Mouse (Mus musculus): ENCODE measurements around the gene Rapsn. TPM values are rescaled to one million over a fixed set of nuclear protein-coding genes. Genes with fewer than 3 reads are reported as not detected.

Rapsn gene
- polyA plus RNA-seq, 2 experiments = 0.55 to 1.1 TPM

- Histone ChIP-seq H3K4me1 (replicated peaks; ENCODE audit: control insufficient read depth in 2 of 2, insufficient read depth in 2 of 2, low read length in 1 of 2) (peaks cover 6 to 18% of the 10 kb centered on the region in 2 experiments), H3K27me3 (ENCODE audit: control insufficient read depth, insufficient read depth, low read length) (no peaks in the 10 kb centered on the region), H3K36me3 (replicated peaks; ENCODE audit: control insufficient read depth, insufficient read depth, low read depth) (peaks cover 17% of the 10 kb centered on the region), H3K9ac (replicated peaks) (peak overlapping the region; percentile 7; the same call in 1 of the 2 replicates), H3K27ac (peak overlapping the region; percentile 11; the same call in 1 of the 2 replicates), H3K4me2 (ENCODE audit: low read depth) (no peak overlapping the region), H3K9me3 (ENCODE audit: control insufficient read depth, low read length) (no peaks in the 10 kb centered on the region), H3K4me3 (ENCODE audit: insufficient read depth in 1 of 2, low read depth in 2 of 2, low read length in 2 of 2) (no peak overlapping the region)
- TF ChIP-seq CTCF (IDR thresholded peaks at IDR 0.05; ENCODE audit: low read depth) (no peak), EP300 (IDR thresholded peaks at IDR 0.05; ENCODE audit: low read depth) (no peak)
- WGBS (ENCODE audit: insufficient replicate concordance) = 33% methylated on average over 3 of the region's 3 CpGs
- no peak for ATAC-seq (ENCODE audit: insufficient read depth)
- DNase-seq (ENCODE audit: low read depth in 3 of 3, low spot score in 3 of 3) = no peak
These were observed 16.5 kb downstream of the Rapsn start for GRCm38 (mm10) chr2:91051917-91052316.

- ATAC-seq (ENCODE audit: insufficient read depth) = no peak
- Histone ChIP-seq H3K9ac (replicated peaks) (no peak overlapping the region), H3K27ac (no peak overlapping the region), H3K9me3 (ENCODE audit: control insufficient read depth, low read length) (no peaks in the 10 kb centered on the region), H3K4me2 (ENCODE audit: low read depth) (peak overlapping the region; percentile 74), H3K36me3 (replicated peaks; ENCODE audit: control insufficient read depth, insufficient read depth, low read depth) (peaks cover 26% of the 10 kb centered on the region), H3K27me3 (ENCODE audit: control insufficient read depth, insufficient read depth, low read length) (no peaks in the 10 kb centered on the region), H3K4me3 (ENCODE audit: insufficient read depth in 1 of 2, low read depth in 2 of 2, low read length in 2 of 2) (peak overlapping the region in 1 of 2 experiments; percentile 81; a peak in 1 of 4 replicates), H3K4me1 (replicated peaks; ENCODE audit: control insufficient read depth in 2 of 2, insufficient read depth in 2 of 2, low read length in 1 of 2) (peaks cover 6 to 18% of the 10 kb centered on the region in 2 experiments)
- no peak for TF ChIP-seq EP300 (IDR thresholded peaks at IDR 0.05; ENCODE audit: low read depth)
- TF ChIP-seq CTCF (IDR thresholded peaks at IDR 0.05; ENCODE audit: low read depth) = no peak; the same call in 1 of the 2 replicates
- DNase-seq (ENCODE audit: low read depth in 3 of 3, low spot score in 3 of 3) = no peak
- 32% methylated on average over 2 of the region's 2 CpGs for WGBS (ENCODE audit: insufficient replicate concordance)
These were observed 17.3 kb downstream of the Rapsn start for GRCm38 (mm10) chr2:91052752-91053151.

GRCm38 (mm10) chr2:91053181-91053933 lies 17.9 kb downstream of the Rapsn start:
- Histone ChIP-seq H3K4me3 (ENCODE audit: insufficient read depth in 1 of 2, low read depth in 2 of 2, low read length in 2 of 2) (peak overlapping the region; percentile 81 to 93), H3K4me2 (ENCODE audit: low read depth) (peak overlapping the region; percentile 74), H3K9me3 (ENCODE audit: control insufficient read depth, low read length) (no peaks in the 10 kb centered on the region), H3K27me3 (ENCODE audit: control insufficient read depth, insufficient read depth, low read length) (no peaks in the 10 kb centered on the region), H3K9ac (replicated peaks) (peak overlapping the region; percentile 90), H3K4me1 (replicated peaks; ENCODE audit: control insufficient read depth in 2 of 2, insufficient read depth in 2 of 2, low read length in 1 of 2) (peaks cover 6 to 18% of the 10 kb centered on the region in 2 experiments), H3K27ac (peak overlapping the region; percentile 62), H3K36me3 (replicated peaks; ENCODE audit: control insufficient read depth, insufficient read depth, low read depth) (peaks cover 30% of the 10 kb centered on the region)
- ATAC-seq (ENCODE audit: insufficient read depth) (peak; percentile 21; the same call in 1 of the 2 replicates), DNase-seq (ENCODE audit: low read depth in 3 of 3, low spot score in 3 of 3) (no peak)
- no peak for TF ChIP-seq CTCF (IDR thresholded peaks at IDR 0.05; ENCODE audit: low read depth)
- no peak for TF ChIP-seq EP300 (IDR thresholded peaks at IDR 0.05; ENCODE audit: low read depth)
- 1% methylated on average over 6 of the region's 6 CpGs for WGBS (ENCODE audit: insufficient replicate concordance)

- Histone ChIP-seq H3K36me3 (replicated peaks; ENCODE audit: control insufficient read depth, insufficient read depth, low read depth) (peaks cover 36% of the 10 kb centered on the region), H3K27ac (peak within 1 kb of the TSS; percentile 62), H3K9ac (replicated peaks) (peak within 1 kb of the TSS; percentile 90), H3K4me2 (ENCODE audit: low read depth) (peak within 1 kb of the TSS; percentile 97), H3K4me1 (replicated peaks; ENCODE audit: control insufficient read depth in 2 of 2, insufficient read depth in 2 of 2, low read length in 1 of 2) (peaks cover 6 to 18% of the 10 kb centered on the region in 2 experiments), H3K27me3 (ENCODE audit: control insufficient read depth, insufficient read depth, low read length) (no peaks in the 10 kb centered on the region), H3K9me3 (ENCODE audit: control insufficient read depth, low read length) (no peaks in the 10 kb centered on the region), H3K4me3 (ENCODE audit: insufficient read depth in 1 of 2, low read depth in 2 of 2, low read length in 2 of 2) (peak within 1 kb of the TSS; percentile 81 to 96)
- DNase-seq (ENCODE audit: low read depth in 3 of 3, low spot score in 3 of 3) (peak; percentile 86 to 88 (median 87)), ATAC-seq (ENCODE audit: insufficient read depth) (peak; percentile 99)
- TF ChIP-seq CTCF (IDR thresholded peaks at IDR 0.05; ENCODE audit: low read depth) = no peak
- TF ChIP-seq EP300 (IDR thresholded peaks at IDR 0.05; ENCODE audit: low read depth) = no peak
- WGBS (ENCODE audit: insufficient replicate concordance) = under 1% methylated on average over 40 of the region's 40 CpGs
These were observed 18.5 kb downstream of the Rapsn start, which contains the start of gene Psmc3 for GRCm38 (mm10) chr2:91053934-91054382. Psmc3 (plus strand) TSS chr2:91054009.

- no peak overlapping the region for H3K9ac ChIP-seq (replicated peaks)
- H3K4me2 ChIP-seq (ENCODE audit: low read depth) = no peak overlapping the region
- no peak for TF ChIP-seq CTCF (IDR thresholded peaks at IDR 0.05; ENCODE audit: low read depth)
- TF ChIP-seq EP300 (IDR thresholded peaks at IDR 0.05; ENCODE audit: low read depth) = no peak
- no peaks in the 10 kb centered on the region for H3K9me3 ChIP-seq (ENCODE audit: control insufficient read depth, low read length)
- H3K4me3 ChIP-seq (ENCODE audit: insufficient read depth in 1 of 2, low read depth in 2 of 2, low read length in 2 of 2) = no peak overlapping the region
- no peak overlapping the region for H3K27ac ChIP-seq
- H3K36me3 ChIP-seq (replicated peaks; ENCODE audit: control insufficient read depth, insufficient read depth, low read depth) = peaks cover 68% of the 10 kb centered on the region
- H3K27me3 ChIP-seq (ENCODE audit: control insufficient read depth, insufficient read depth, low read length) = no peaks in the 10 kb centered on the region
- no peak for DNase-seq (ENCODE audit: low read depth in 3 of 3, low spot score in 3 of 3)
- no peak for ATAC-seq (ENCODE audit: insufficient read depth)
- H3K4me1 ChIP-seq (replicated peaks; ENCODE audit: control insufficient read depth in 2 of 2, insufficient read depth in 2 of 2, low read length in 1 of 2) = peaks cover 23 to 26% of the 10 kb centered on the region in 2 experiments
- 86% methylated on average over 5 of the region's 5 CpGs for WGBS (ENCODE audit: insufficient replicate concordance)
These were observed 23.0 kb downstream of the Rapsn start for GRCm38 (mm10) chr2:91058435-91058834.
